8 mouse cellular contexts compared by ENCODE assay signal in genomic region chr17:25831451-25832281, GRCm38 (mm10). TPM values are rescaled to one million over a fixed set of nuclear protein-coding genes. Genes with fewer than 3 reads are reported as not detected.
A peak's percentile ranks its signal among the peaks of the same experiment; 100 is the strongest.
DNase-seq lines count a peak whose midpoint lies in the region; ATAC-seq and TF ChIP-seq lines count a peak whose summit lies in the region.

No protein-coding gene starts in this region.

- 40% methylated on average over 21 of the region's 21 CpGs for WGBS in lung, adult 2 months
- WGBS in cerebellum, adult 2 months = 37% methylated on average over 21 of the region's 21 CpGs
- 44% methylated on average over 21 of the region's 21 CpGs for WGBS in heart, embryonic 15.5 days
- WGBS in limb, embryonic 14.5 days = 60% methylated on average over 21 of the region's 21 CpGs
- WGBS in small intestine, adult 2 months = 22% methylated on average over 21 of the region's 21 CpGs

- H3K4me3 ChIP-seq in lung, adult 2 months (replicated peaks; ENCODE audit: extremely low read depth, low read depth, low read length) = peak overlapping the region; percentile 77
- peak overlapping the region; percentile 81 for H3K4me3 ChIP-seq in cerebellum, adult 2 months (replicated peaks; ENCODE audit: insufficient read depth, low read depth, low read length)
- H3K4me3 ChIP-seq in heart, embryonic 15.5 days = peak overlapping the region; percentile 82
- peak overlapping the region; percentile 85 for H3K4me3 ChIP-seq in limb, embryonic 14.5 days (replicated peaks; ENCODE audit: low read length)
- H3K4me3 ChIP-seq in small intestine, adult 2 months (ENCODE audit: low read depth, low read length) = peak overlapping the region; percentile 83

- no peak for TF ChIP-seq CTCF in lung, adult 2 months (IDR thresholded peaks at IDR 0.05; ENCODE audit: insufficient read depth, low read length)
- TF ChIP-seq CTCF in cerebellum, adult 2 months (IDR thresholded peaks at IDR 0.05; ENCODE audit: borderline replicate concordance, insufficient read depth, low read depth, low read length) = no peak
- TF ChIP-seq CTCF in small intestine, adult 2 months (IDR thresholded peaks at IDR 0.05; ENCODE audit: extremely low read depth, insufficient read length, insufficient replicate concordance, low read depth, low read length) = no peak

- ATAC-seq in heart, embryonic 15.5 days (replicated peaks; ENCODE audit: insufficient number of reproducible peaks, insufficient read depth, low FRiP score, low read depth) = no peak
- no peak for ATAC-seq in limb, embryonic 14.5 days (ENCODE audit: low FRiP score, low read depth)

- H3K27me3 ChIP-seq in cerebellum, adult 2 months (ENCODE audit: control insufficient read depth, insufficient read depth, low read length) = no peaks in the 10 kb centered on the region
- H3K27me3 ChIP-seq in heart, embryonic 15.5 days = no peaks in the 10 kb centered on the region
- H3K27me3 ChIP-seq in limb, embryonic 14.5 days (ENCODE audit: control insufficient read depth, insufficient read depth, low read length) = no peaks in the 10 kb centered on the region
- no peaks in the 10 kb centered on the region for H3K27me3 ChIP-seq in small intestine, adult 2 months (ENCODE audit: control insufficient read depth, insufficient read depth, low read length)

- no peak for TF ChIP-seq POLR2A in lung, adult 2 months (IDR thresholded peaks at IDR 0.05; ENCODE audit: borderline replicate concordance, extremely low read depth, low read depth, low read length)
- no peak for TF ChIP-seq POLR2A in cerebellum, adult 2 months (IDR thresholded peaks at IDR 0.05; ENCODE audit: borderline replicate concordance, insufficient read depth, low read length)
- no peak for TF ChIP-seq POLR2A in limb, embryonic 14.5 days (IDR thresholded peaks at IDR 0.05; ENCODE audit: borderline replicate concordance, extremely low read depth, insufficient read depth, insufficient read length)
- TF ChIP-seq POLR2A in small intestine, adult 2 months (IDR thresholded peaks at IDR 0.05; ENCODE audit: low read depth, low read length) = no peak

- DNase-seq in lung, adult 2 months = no peak
- DNase-seq in lung, postnatal 14 days = no peak
- DNase-seq in cerebellum, adult 2 months = peak; percentile 59 to 64
- DNase-seq in limb, embryonic 14.5 days (ENCODE audit: low spot score) = no peak
- no peak for DNase-seq in spleen, postnatal 36 days (ENCODE audit: low spot score in 2 of 2)
- no peak for DNase-seq in urinary bladder, postnatal 10 days (ENCODE audit: low spot score)

- peaks cover 24% of the 10 kb centered on the region for H3K36me3 ChIP-seq in heart, embryonic 15.5 days
- H3K36me3 ChIP-seq in limb, embryonic 14.5 days (ENCODE audit: control insufficient read depth, insufficient read depth, low read length) = peaks cover 44% of the 10 kb centered on the region
- peaks cover 15% of the 10 kb centered on the region for H3K36me3 ChIP-seq in small intestine, adult 2 months (ENCODE audit: control insufficient read depth, insufficient read depth, low read length)

- no peaks in the 10 kb centered on the region for H3K9me3 ChIP-seq in heart, embryonic 15.5 days (replicated peaks)
- no peaks in the 10 kb centered on the region for H3K9me3 ChIP-seq in limb, embryonic 14.5 days (ENCODE audit: control insufficient read depth, low read length)

- peaks cover 28% of the 10 kb centered on the region for H3K4me1 ChIP-seq in lung, adult 2 months (ENCODE audit: control insufficient read depth, insufficient read depth, low read length)
- H3K4me1 ChIP-seq in cerebellum, adult 2 months (ENCODE audit: control insufficient read depth, insufficient read depth, low read length) = peaks cover 50% of the 10 kb centered on the region
- H3K4me1 ChIP-seq in heart, embryonic 15.5 days (replicated peaks) = peaks cover 66% of the 10 kb centered on the region
- peaks cover 50% of the 10 kb centered on the region for H3K4me1 ChIP-seq in limb, embryonic 14.5 days (ENCODE audit: control insufficient read depth, insufficient read depth, low read length)
- H3K4me1 ChIP-seq in small intestine, adult 2 months (ENCODE audit: control insufficient read depth, insufficient read depth, insufficient read length, low read length) = peaks cover 50% of the 10 kb centered on the region

- H3K27ac ChIP-seq in cerebellum, adult 2 months (ENCODE audit: insufficient read depth, low read length) = no peak overlapping the region
- H3K27ac ChIP-seq in heart, embryonic 15.5 days = peak overlapping the region; percentile 99
- H3K27ac ChIP-seq in limb, embryonic 14.5 days (replicated peaks; ENCODE audit: low read depth, low read length) = no peak overlapping the region
- peak overlapping the region; percentile 73 for H3K27ac ChIP-seq in small intestine, adult 2 months (ENCODE audit: insufficient read depth, low read depth, low read length)

- peak overlapping the region; percentile 83 for H3K9ac ChIP-seq in heart, embryonic 15.5 days
- peak overlapping the region; percentile 77 for H3K9ac ChIP-seq in limb, embryonic 14.5 days (ENCODE audit: low read depth, low read length, severe bottlenecking)

- H3K4me2 ChIP-seq in heart, embryonic 15.5 days = peak overlapping the region; percentile 91
- H3K4me2 ChIP-seq in limb, embryonic 14.5 days (replicated peaks; ENCODE audit: low read depth, low read length, severe bottlenecking) = peak overlapping the region; percentile 91

RNA-seq across cellular contexts. Expression of gene Stub1, which starts 1.5 kb away (rescaled TPM):
- polyA plus RNA-seq in lung, adult 2 months (2012; rRNA removed) = 131 and 160 TPM in 2 replicates
- polyA plus RNA-seq in cerebellum, adult 2 months (2012; rRNA removed) = 326 and 333 TPM in 2 replicates
- polyA plus RNA-seq in heart, embryonic 15.5 days (2015; fragmentation: Nextera tagmentation; extraction: Ambion mirVana) = 251 and 301 TPM in 2 replicates
- polyA plus RNA-seq in limb, embryonic 14.5 days (2012; rRNA removed) = 335 and 338 TPM in 2 replicates
- 349 and 350 TPM in 2 replicates for polyA plus RNA-seq in limb, embryonic 14.5 days (2014; fragmentation: Nextera tagmentation; extraction: Ambion mirVana)
- 76.7 and 141 TPM in 2 replicates for polyA plus RNA-seq in small intestine, adult 2 months (2012; rRNA removed)

RNA-seq across cellular contexts. Expression of gene Jmjd8, which starts 3.0 kb away (rescaled TPM):
- polyA plus RNA-seq in lung, adult 2 months (2012; rRNA removed) = 55.1 and 65.2 TPM in 2 replicates
- polyA plus RNA-seq in cerebellum, adult 2 months (2012; rRNA removed) = 65.8 and 75.2 TPM in 2 replicates
- polyA plus RNA-seq in heart, embryonic 15.5 days (2015; fragmentation: Nextera tagmentation; extraction: Ambion mirVana) = 30.9 and 36.6 TPM in 2 replicates
- polyA plus RNA-seq in limb, embryonic 14.5 days (2012; rRNA removed) = 64.4 and 79.2 TPM in 2 replicates
- polyA plus RNA-seq in limb, embryonic 14.5 days (2014; fragmentation: Nextera tagmentation; extraction: Ambion mirVana) = 41.5 and 46.3 TPM in 2 replicates
- polyA plus RNA-seq in small intestine, adult 2 months (2012; rRNA removed) = 30.2 and 47.3 TPM in 2 replicates

RNA-seq across cellular contexts. Expression of gene Rhbdl1, which starts 5.4 kb away (rescaled TPM):
- polyA plus RNA-seq in lung, adult 2 months (2012; rRNA removed) = 9.1 and 14.1 TPM in 2 replicates
- 111 and 119 TPM in 2 replicates for polyA plus RNA-seq in cerebellum, adult 2 months (2012; rRNA removed)
- 1.4 and 1.7 TPM in 2 replicates for polyA plus RNA-seq in heart, embryonic 15.5 days (2015; fragmentation: Nextera tagmentation; extraction: Ambion mirVana)
- 11.7 and 12.9 TPM in 2 replicates for polyA plus RNA-seq in limb, embryonic 14.5 days (2012; rRNA removed)
- 1.9 and 2.3 TPM in 2 replicates for polyA plus RNA-seq in limb, embryonic 14.5 days (2014; fragmentation: Nextera tagmentation; extraction: Ambion mirVana)
- polyA plus RNA-seq in small intestine, adult 2 months (2012; rRNA removed) = 6.9 and 10.6 TPM in 2 replicates

RNA-seq across cellular contexts. Expression of gene Wdr24, which starts 8.2 kb away (rescaled TPM):
- polyA plus RNA-seq in lung, adult 2 months (2012; rRNA removed) = 29.4 and 34.3 TPM in 2 replicates
- polyA plus RNA-seq in cerebellum, adult 2 months (2012; rRNA removed) = 32.8 and 34.2 TPM in 2 replicates
- 12.7 and 19.8 TPM in 2 replicates for polyA plus RNA-seq in heart, embryonic 15.5 days (2015; fragmentation: Nextera tagmentation; extraction: Ambion mirVana)
- 45.1 and 56.1 TPM in 2 replicates for polyA plus RNA-seq in limb, embryonic 14.5 days (2012; rRNA removed)
- polyA plus RNA-seq in limb, embryonic 14.5 days (2014; fragmentation: Nextera tagmentation; extraction: Ambion mirVana) = 26.0 and 27.7 TPM in 2 replicates
- polyA plus RNA-seq in small intestine, adult 2 months (2012; rRNA removed) = 18.2 and 40.0 TPM in 2 replicates

RNA-seq across cellular contexts. Expression of gene Gm20683, which starts 9.9 kb away (rescaled TPM):
- polyA plus RNA-seq in lung, adult 2 months (2012; rRNA removed) = 29.1 and 36.2 TPM in 2 replicates
- polyA plus RNA-seq in cerebellum, adult 2 months (2012; rRNA removed) = 42.9 and 45.9 TPM in 2 replicates
- 1.7 and 3.0 TPM in 2 replicates for polyA plus RNA-seq in heart, embryonic 15.5 days (2015; fragmentation: Nextera tagmentation; extraction: Ambion mirVana)
- polyA plus RNA-seq in limb, embryonic 14.5 days (2012; rRNA removed) = 13.0 and 19.4 TPM in 2 replicates
- 2.2 and 2.5 TPM in 2 replicates for polyA plus RNA-seq in limb, embryonic 14.5 days (2014; fragmentation: Nextera tagmentation; extraction: Ambion mirVana)
- polyA plus RNA-seq in small intestine, adult 2 months (2012; rRNA removed) = 28.3 and 55.5 TPM in 2 replicates

Comparison
In these comparisons a context has a peak if more than half of its experiments do, and no peak if none do; other contexts are left out.
1. DNase-seq: peak in cerebellum, adult 2 months (2 of 2); none in lung, adult 2 months (single experiment), lung, postnatal 14 days (single experiment), limb, embryonic 14.5 days (single experiment), spleen, postnatal 36 days (0 of 2) and urinary bladder, postnatal 10 days (single experiment).
2. H3K27ac ChIP-seq: peak in heart, embryonic 15.5 days (single experiment) and small intestine, adult 2 months (single experiment); none in cerebellum, adult 2 months (single experiment) and limb, embryonic 14.5 days (single experiment).
3. Peak in every context shown above with its lines, with median percentiles within 50 percentile points of each other: H3K4me3 ChIP-seq.